Mouse (Mus musculus) limb, embryonic 11.5 days (tissue): Measurements from ENCODE around the gene Epha7. TPM values are rescaled to one million over a fixed set of nuclear protein-coding genes. Genes with fewer than 3 reads are reported as not detected.

Experiments used
- ATAC-seq: fragments of 200-750 bp; cut with Nextera tagmentation; 2 replicates; pipeline ENCODE4 v1.8.0; 2017; ENCODE audit warnings: low read depth; ENCODE audit not compliant: insufficient number of reproducible peaks, low FRiP score, low TSS enrichment
- DNase-seq: peaks from one replicate; pipeline ENCODE4 v3.0.0-alpha.2; 2015; ENCODE audit warnings: low spot score
- H3K27ac ChIP-seq: fragments of 300-500 bp; sonication (generic); replicated peaks from 2 replicates; pipeline ENCODE4 v1.5.1; 2014; ENCODE audit warnings: low read depth, mild to moderate bottlenecking, low read length
- H3K27me3 ChIP-seq: fragments of 300-500 bp; sonication (generic); 2 replicates; pipeline ENCODE4 v1.6.1; 2014; ENCODE audit warnings: mild to moderate bottlenecking, low read length, mixed read lengths; ENCODE audit not compliant: control insufficient read depth, insufficient read depth
- H3K36me3 ChIP-seq: fragments of 300-500 bp; sonication (generic); 2 replicates; pipeline ENCODE4 v1.6.1; 2014; ENCODE audit warnings: mild to moderate bottlenecking, low read length, moderate library complexity, mixed read lengths; ENCODE audit not compliant: control insufficient read depth, insufficient read depth
- H3K4me1 ChIP-seq: fragments of 300-500 bp; sonication (generic); 2 replicates; pipeline ENCODE4 v1.6.1; 2014; ENCODE audit warnings: low read length, mixed read lengths; ENCODE audit not compliant: control insufficient read depth, insufficient read depth
- H3K4me2 ChIP-seq: fragments of 300-500 bp; sonication (generic); 2 replicates; pipeline ENCODE4 v1.6.1; 2014; ENCODE audit warnings: low read depth, mild to moderate bottlenecking, moderate library complexity; ENCODE audit not compliant: severe bottlenecking
- H3K4me3 ChIP-seq: fragments of 300-500 bp; sonication (generic); 2 replicates; pipeline ENCODE4 v1.5.1; 2014; ENCODE audit warnings: low read depth, low read length
- H3K9ac ChIP-seq: fragments of 300-500 bp; sonication (generic); 2 replicates; pipeline ENCODE4 v1.6.1; 2014; ENCODE audit warnings: mild to moderate bottlenecking, low read length
- H3K9me3 ChIP-seq: fragments of 300-500 bp; sonication (generic); 2 replicates; pipeline ENCODE4 v1.6.1; 2016; ENCODE audit warnings: low read length; ENCODE audit not compliant: control insufficient read depth
- WGBS: fragments of 180-500 bp; shearing (Covaris S2); extraction: QIAGEN DNeasy Blood & Tissue Kit; methylation state at CpG from one replicate; pipeline ENCODE4 v1.1.7; 2014; 5-methylcytosine and 5-hydroxymethylcytosine counted together
- polyA plus RNA-seq: library from polyadenylated mRNA; unstranded; fragments of >200 nt; fragmentation: Nextera tagmentation; extraction: Ambion mirVana; gene quantifications from 2 replicates; pipeline ENCODE4 v1.2.1, GENCODE M21; 2014

Gene Epha7
- polyA plus RNA-seq, 1 experiment from 2014 or later, result 52.6 TPM

DNA sequence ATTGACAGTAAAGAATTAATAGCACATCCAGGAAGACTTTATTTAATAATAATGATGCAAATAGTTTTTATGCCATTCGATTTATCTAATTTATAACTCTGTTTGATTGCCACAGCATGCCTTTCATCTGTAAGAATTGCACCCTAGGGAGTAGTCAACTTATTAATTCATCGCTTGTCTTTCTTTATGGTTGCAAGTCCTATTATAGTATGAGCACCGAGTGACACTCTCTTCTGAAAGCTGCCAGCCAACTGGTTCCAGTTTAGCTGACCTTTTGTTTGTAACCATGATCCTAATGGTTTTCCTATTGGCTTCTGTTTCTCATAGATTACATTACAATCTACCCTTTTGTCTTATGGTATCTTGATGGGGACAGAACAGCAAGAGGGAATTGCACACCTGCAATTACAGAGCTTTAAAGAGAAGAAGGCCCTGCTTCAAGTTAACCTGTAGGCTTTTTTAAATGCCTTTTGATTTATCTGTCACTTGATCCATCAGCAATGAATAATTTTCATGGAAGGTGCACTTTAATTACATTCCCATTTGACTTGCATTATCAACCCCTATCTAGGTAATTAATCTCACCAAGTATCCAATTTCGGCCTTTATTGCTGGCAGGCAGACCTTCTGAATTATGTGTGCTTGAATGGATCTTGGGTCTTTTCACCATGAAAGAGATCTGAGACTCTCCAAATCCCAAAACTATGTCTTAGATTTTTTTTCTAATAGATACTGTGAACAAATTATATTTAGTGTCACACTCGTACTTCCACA is 68.5 kb downstream of the Epha7 start:
- H3K4me1 ChIP-seq, result no peaks in the 10 kb centered on the region

DNA sequence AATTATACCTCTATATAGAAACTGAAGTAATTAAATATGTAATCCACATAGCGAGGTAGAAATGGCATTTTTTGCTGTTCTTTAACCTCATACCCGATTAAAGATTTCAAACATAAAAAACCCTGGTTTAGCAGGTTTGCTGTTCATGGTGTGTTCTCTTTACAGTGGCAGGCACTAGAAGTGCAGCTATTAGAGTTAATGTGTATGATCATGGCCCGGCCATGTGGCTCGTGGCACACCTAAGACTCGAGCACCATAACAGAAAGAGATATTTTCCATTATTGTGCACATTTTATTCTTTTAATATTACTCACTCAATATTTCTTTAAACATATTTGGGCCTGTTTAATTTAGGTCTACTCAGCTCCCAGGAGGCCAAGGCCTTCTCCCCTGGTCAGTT is 76.7 kb downstream of the Epha7 start:
- no peak overlapping the region for H3K9ac ChIP-seq
- no peaks in the 10 kb centered on the region for H3K9me3 ChIP-seq
- WGBS, result 90% methylated on average over 5 of the region's 5 CpGs
- H3K27me3 ChIP-seq, result no peaks in the 10 kb centered on the region
- H3K36me3 ChIP-seq, result no peaks in the 10 kb centered on the region
- DNase-seq (no peak), ATAC-seq (no peak)
- H3K4me2 ChIP-seq, result no peak overlapping the region
- no peaks in the 10 kb centered on the region for H3K4me1 ChIP-seq
- H3K27ac ChIP-seq, result no peak overlapping the region
- H3K4me3 ChIP-seq, result no peak overlapping the region

More for the DNA sequence above, 68.5 kb downstream of the Epha7 start:
- Histone ChIP-seq H3K9me3 (no peaks in the 10 kb centered on the region), H3K9ac (no peak overlapping the region), H3K27me3 (no peaks in the 10 kb centered on the region), H3K36me3 (no peaks in the 10 kb centered on the region), H3K27ac (no peak overlapping the region), H3K4me2 (no peak overlapping the region), H3K4me3 (no peak overlapping the region)
- 42% methylated on average over 5 of the region's 5 CpGs for WGBS
- ATAC-seq (no peak), DNase-seq (no peak)

GRCm38 (mm10) chr4:28890102-28890501 is 77.2 kb downstream of the Epha7 start:
- Histone ChIP-seq H3K27ac (no peak overlapping the region), H3K36me3 (no peaks in the 10 kb centered on the region), H3K4me2 (no peak overlapping the region), H3K27me3 (no peaks in the 10 kb centered on the region), H3K4me3 (no peak overlapping the region), H3K9me3 (no peaks in the 10 kb centered on the region), H3K9ac (no peak overlapping the region), H3K4me1 (no peaks in the 10 kb centered on the region)
- 49% methylated on average over 3 of the region's 3 CpGs for WGBS
- ATAC-seq, result no peak
- DNase-seq, result no peak

GRCm38 (mm10) chr4:28895480-28895879 is 82.5 kb downstream of the Epha7 start:
- Histone ChIP-seq H3K27ac (no peak overlapping the region), H3K4me1 (no peaks in the 10 kb centered on the region), H3K9me3 (no peaks in the 10 kb centered on the region), H3K4me2 (no peak overlapping the region), H3K4me3 (no peak overlapping the region), H3K9ac (no peak overlapping the region), H3K36me3 (no peaks in the 10 kb centered on the region), H3K27me3 (no peaks in the 10 kb centered on the region)
- WGBS, result 92% methylated on average over 7 of the region's 7 CpGs
- DNase-seq, result no peak
- ATAC-seq, result no peak

- no peaks in the 10 kb centered on the region for H3K9me3 ChIP-seq
- no peaks in the 10 kb centered on the region for H3K36me3 ChIP-seq
- H3K4me3 ChIP-seq, result no peak overlapping the region
- H3K4me1 ChIP-seq, result no peaks in the 10 kb centered on the region
- no peak overlapping the region for H3K27ac ChIP-seq
- H3K9ac ChIP-seq, result no peak overlapping the region
- DNase-seq (no peak), ATAC-seq (no peak)
- H3K4me2 ChIP-seq, result no peak overlapping the region
- WGBS, result 93% methylated on average over 4 of the region's 4 CpGs
- no peaks in the 10 kb centered on the region for H3K27me3 ChIP-seq
Observed at GRCm38 (mm10) chr4:28899373-28899772, 86.4 kb downstream of the Epha7 start.

GRCm38 (mm10) chr4:28899783-28900182 is 86.9 kb downstream of the Epha7 start:
- H3K4me3 ChIP-seq, result no peak overlapping the region
- ATAC-seq (no peak), DNase-seq (no peak)
- WGBS, result 92% methylated on average over 11 of the region's 11 CpGs
- H3K4me2 ChIP-seq, result no peak overlapping the region
- H3K27me3 ChIP-seq, result no peaks in the 10 kb centered on the region
- H3K9me3 ChIP-seq, result no peaks in the 10 kb centered on the region
- H3K9ac ChIP-seq, result no peak overlapping the region
- H3K36me3 ChIP-seq, result no peaks in the 10 kb centered on the region
- H3K27ac ChIP-seq, result no peak overlapping the region
- H3K4me1 ChIP-seq, result no peaks in the 10 kb centered on the region

DNA sequence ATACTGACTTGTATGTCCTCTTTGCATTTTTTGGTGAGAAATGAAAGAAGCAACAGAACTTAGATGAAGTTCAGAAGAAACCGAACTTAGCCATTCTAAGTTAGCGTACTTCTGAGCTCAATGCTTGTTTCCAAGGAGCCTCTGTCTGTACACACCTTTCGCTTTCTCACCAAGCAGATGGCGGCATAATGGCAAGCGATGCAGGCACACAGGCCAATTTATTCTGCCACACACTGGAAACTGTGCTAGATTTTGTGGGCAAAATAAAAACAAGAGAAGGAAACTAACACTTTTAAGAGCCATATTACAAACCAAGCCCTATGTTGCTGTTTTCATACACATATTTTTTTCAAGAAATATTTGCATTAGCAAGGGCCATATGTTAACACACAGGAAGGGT is 88.6 kb downstream of the Epha7 start:
- DNase-seq (no peak), ATAC-seq (no peak)
- Histone ChIP-seq H3K27ac (no peak overlapping the region), H3K9ac (no peak overlapping the region), H3K4me2 (no peak overlapping the region), H3K36me3 (no peaks in the 10 kb centered on the region), H3K4me3 (no peak overlapping the region), H3K9me3 (no peaks in the 10 kb centered on the region), H3K27me3 (no peaks in the 10 kb centered on the region), H3K4me1 (no peaks in the 10 kb centered on the region)
- WGBS, result 92% methylated on average over 5 of the region's 5 CpGs

DNA sequence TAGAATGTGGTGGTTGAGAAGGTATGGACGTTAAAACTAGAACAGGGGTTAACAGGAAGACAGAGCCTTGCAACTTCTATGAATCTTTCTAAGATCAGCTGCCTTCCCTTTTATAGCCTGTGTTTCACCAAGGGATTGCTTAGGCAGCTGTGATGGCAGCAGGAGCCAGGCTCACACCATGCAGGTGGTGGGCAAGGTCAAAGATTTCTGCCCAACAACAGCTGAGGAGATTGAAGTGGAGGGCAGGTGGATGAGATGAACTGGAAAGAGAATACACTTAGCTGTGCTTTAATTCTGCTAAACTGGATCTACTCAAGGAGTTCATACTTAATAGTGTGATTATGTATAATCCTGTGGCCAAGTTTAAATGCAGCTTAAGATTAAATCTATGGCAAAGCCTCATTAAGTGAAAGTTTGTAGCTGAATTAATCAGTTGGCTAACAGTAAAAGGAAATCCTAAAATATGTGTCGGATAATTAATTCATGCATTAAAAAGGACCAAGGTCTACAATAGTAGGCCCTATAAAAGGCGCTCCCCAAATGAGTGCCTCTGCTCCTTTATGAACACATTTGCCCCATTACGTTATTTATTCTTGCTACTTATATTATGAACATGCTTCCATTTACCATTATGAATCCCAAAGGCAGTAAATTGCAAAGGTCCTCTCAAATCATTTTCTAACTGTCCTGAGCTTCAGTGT is 89.2 kb downstream of the Epha7 start:
- Histone ChIP-seq H3K4me3 (no peak overlapping the region), H3K9ac (no peak overlapping the region), H3K4me2 (no peak overlapping the region), H3K9me3 (no peaks in the 10 kb centered on the region), H3K4me1 (no peaks in the 10 kb centered on the region), H3K27ac (no peak overlapping the region), H3K27me3 (no peaks in the 10 kb centered on the region), H3K36me3 (no peaks in the 10 kb centered on the region)
- no peak for DNase-seq
- no peak for ATAC-seq
- WGBS, result 86% methylated on average over 4 of the region's 4 CpGs
